Mouse (Mus musculus) heart, embryonic 13.5 days (tissue): ENCODE measurements around the gene Pdlim7. TPM values are rescaled to one million over a fixed set of nuclear protein-coding genes. Genes with fewer than 3 reads are reported as not detected.

Source experiments
- ATAC-seq: fragments of 200-750 bp; cut with Nextera tagmentation; 2 replicates; pipeline ENCODE4 v1.8.0; 2017; ENCODE audit warnings: moderate TSS enrichment; ENCODE audit not compliant: insufficient number of reproducible peaks, low FRiP score, low TSS enrichment; ENCODE audit errors: extremely low read depth
- H3K27ac ChIP-seq: fragments of 300-500 bp; sonication (generic); replicated peaks from 2 replicates; pipeline ENCODE4 v1.5.1; 2015; ENCODE audit warnings: moderate library complexity, mild to moderate bottlenecking, inconsistent platforms
- H3K27me3 ChIP-seq: fragments of 300-500 bp; sonication (generic); replicated peaks from 2 replicates; pipeline ENCODE4 v1.6.1; 2015; ENCODE audit warnings: mild to moderate bottlenecking, inconsistent platforms
- H3K36me3 ChIP-seq: fragments of 300-500 bp; sonication (generic); 2 replicates; pipeline ENCODE4 v1.6.1; 2015; ENCODE audit warnings: mild to moderate bottlenecking, inconsistent platforms
- H3K4me1 ChIP-seq: fragments of 300-500 bp; sonication (generic); 2 replicates; pipeline ENCODE4 v1.6.1; 2015; ENCODE audit warnings: inconsistent platforms
- H3K4me2 ChIP-seq: fragments of 300-500 bp; sonication (generic); 2 replicates; pipeline ENCODE4 v1.6.1; 2015; ENCODE audit warnings: inconsistent platforms, mild to moderate bottlenecking, moderate library complexity
- H3K4me3 ChIP-seq: fragments of 300-500 bp; sonication (generic); 2 replicates; pipeline ENCODE4 v1.5.1; 2015; ENCODE audit warnings: moderate library complexity, mild to moderate bottlenecking, inconsistent platforms
- H3K9ac ChIP-seq: fragments of 300-500 bp; sonication (generic); 2 replicates; pipeline ENCODE4 v1.6.1; 2015; ENCODE audit warnings: inconsistent platforms, mild to moderate bottlenecking, moderate library complexity
- H3K9me3 ChIP-seq: fragments of 300-500 bp; sonication (generic); 2 replicates; pipeline ENCODE4 v1.6.1; 2016; ENCODE audit warnings: inconsistent platforms
- WGBS: fragments of 180-500 bp; shearing (Covaris S2); methylation state at CpG from one replicate; pipeline ENCODE4 v1.1.7; 2015; ENCODE audit warnings: mixed read lengths; 5-methylcytosine and 5-hydroxymethylcytosine counted together
- polyA plus RNA-seq: library from polyadenylated mRNA; unstranded; fragments of >200 nt; fragmentation: Nextera tagmentation; extraction: Ambion mirVana; gene quantifications from 2 replicates; pipeline ENCODE4 v1.2.1, GENCODE M21; 2015

The Pdlim7 gene
- polyA plus RNA-seq, 1 experiment from 2014 or later = 402 TPM

- no peak for ATAC-seq
- Histone ChIP-seq H3K4me2 (peak overlapping the region; percentile 81), H3K9ac (no peak overlapping the region; the same call in 1 of the 2 replicates), H3K27me3 (peaks cover 92% of the 10 kb centered on the region), H3K4me3 (no peak overlapping the region), H3K27ac (no peak overlapping the region), H3K36me3 (peaks cover 29% of the 10 kb centered on the region), H3K4me1 (peaks cover 60% of the 10 kb centered on the region), H3K9me3 (no peaks in the 10 kb centered on the region)
- 47% methylated on average over 7 of the region's 7 CpGs for WGBS
Measured at GRCm38 (mm10) chr13:55484520-55485088, 28.9 kb downstream of the Pdlim7 start.

- 48% methylated on average over 15 of the region's 15 CpGs for WGBS
- H3K4me1 ChIP-seq = peaks cover 65% of the 10 kb centered on the region
- H3K4me3 ChIP-seq = no peak overlapping the region
- peak overlapping the region; percentile 22 for H3K4me2 ChIP-seq
- no peak for ATAC-seq
- peaks cover 36% of the 10 kb centered on the region for H3K36me3 ChIP-seq
- H3K27ac ChIP-seq = peak overlapping the region; percentile 54
- peaks cover 92% of the 10 kb centered on the region for H3K27me3 ChIP-seq
- H3K9ac ChIP-seq = peak overlapping the region; percentile 45; the same call in 1 of the 2 replicates
- no peaks in the 10 kb centered on the region for H3K9me3 ChIP-seq
Measured at GRCm38 (mm10) chr13:55483593-55483992, 29.9 kb downstream of the Pdlim7 start.

- 27% methylated on average over 9 of the region's 9 CpGs for WGBS
- peak overlapping the region; percentile 54 for H3K27ac ChIP-seq
Measured at GRCm38 (mm10) chr13:55483071-55483470, 30.4 kb downstream of the Pdlim7 start.

GRCm38 (mm10) chr13:55482542-55482941 lies 30.9 kb downstream of the Pdlim7 start:
- Histone ChIP-seq H3K4me2 (peak overlapping the region; percentile 22; the same call in 1 of the 2 replicates), H3K36me3 (peaks cover 39% of the 10 kb centered on the region), H3K4me1 (peaks cover 60% of the 10 kb centered on the region), H3K9ac (peak overlapping the region; percentile 50; the same call in 1 of the 2 replicates), H3K9me3 (no peaks in the 10 kb centered on the region), H3K27ac (peak overlapping the region; percentile 54), H3K4me3 (peak overlapping the region; percentile 2; the same call in 1 of the 2 replicates), H3K27me3 (peaks cover 85% of the 10 kb centered on the region)
- WGBS = 52% methylated on average over 7 of the region's 7 CpGs
- ATAC-seq = no peak; the same call in 1 of the 2 replicates

More at GRCm38 (mm10) chr13:55483071-55483470, 30.4 kb downstream of the Pdlim7 start:
- Histone ChIP-seq H3K4me1 (peaks cover 61% of the 10 kb centered on the region), H3K4me3 (peak overlapping the region; percentile 2; the same call in 1 of the 2 replicates), H3K9ac (peak overlapping the region; percentile 50; the same call in 1 of the 2 replicates), H3K4me2 (peak overlapping the region; percentile 22), H3K9me3 (no peaks in the 10 kb centered on the region), H3K36me3 (peaks cover 36% of the 10 kb centered on the region), H3K27me3 (peaks cover 86% of the 10 kb centered on the region)
- ATAC-seq = no peak

- H3K4me3 ChIP-seq = no peak overlapping the region
- peaks cover 65% of the 10 kb centered on the region for H3K36me3 ChIP-seq
- no peaks in the 10 kb centered on the region for H3K9me3 ChIP-seq
- peaks cover 88% of the 10 kb centered on the region for H3K27me3 ChIP-seq
- H3K27ac ChIP-seq = no peak overlapping the region
- H3K4me2 ChIP-seq = no peak overlapping the region
- peaks cover 35% of the 10 kb centered on the region for H3K4me1 ChIP-seq
- ATAC-seq = no peak
- H3K9ac ChIP-seq = no peak overlapping the region
Measured at GRCm38 (mm10) chr13:55479929-55480328, 33.5 kb downstream of the Pdlim7 start.

- peaks cover 74% of the 10 kb centered on the region for H3K36me3 ChIP-seq
- H3K27me3 ChIP-seq = peaks cover 88% of the 10 kb centered on the region
- no peak overlapping the region for H3K4me3 ChIP-seq
- peak overlapping the region; percentile 52; the same call in 1 of the 2 replicates for H3K27ac ChIP-seq
- no peak overlapping the region for H3K4me2 ChIP-seq
- no peak for ATAC-seq
- no peaks in the 10 kb centered on the region for H3K9me3 ChIP-seq
- WGBS = 62% methylated on average over 7 of the region's 7 CpGs
- peaks cover 30% of the 10 kb centered on the region for H3K4me1 ChIP-seq
- no peak overlapping the region for H3K9ac ChIP-seq
Measured at GRCm38 (mm10) chr13:55479008-55479407, 34.5 kb downstream of the Pdlim7 start.

GRCm38 (mm10) chr13:55478036-55478435 lies 35.4 kb downstream of the Pdlim7 start:
- ATAC-seq = no peak
- Histone ChIP-seq H3K27me3 (peaks cover 88% of the 10 kb centered on the region), H3K4me1 (peaks cover 30% of the 10 kb centered on the region), H3K4me2 (no peak overlapping the region), H3K4me3 (no peak overlapping the region), H3K9ac (no peak overlapping the region), H3K27ac (no peak overlapping the region), H3K9me3 (no peaks in the 10 kb centered on the region), H3K36me3 (peaks cover 80% of the 10 kb centered on the region)
- WGBS = 47% methylated on average over 5 of the region's 5 CpGs

GRCm38 (mm10) chr13:55477492-55477891 lies 36.0 kb downstream of the Pdlim7 start:
- H3K4me2 ChIP-seq = no peak overlapping the region
- H3K27ac ChIP-seq = no peak overlapping the region
- H3K4me1 ChIP-seq = peaks cover 28% of the 10 kb centered on the region
- H3K4me3 ChIP-seq = no peak overlapping the region
- peaks cover 80% of the 10 kb centered on the region for H3K36me3 ChIP-seq
- peaks cover 87% of the 10 kb centered on the region for H3K27me3 ChIP-seq
- 59% methylated on average over 16 of the region's 16 CpGs for WGBS
- no peaks in the 10 kb centered on the region for H3K9me3 ChIP-seq
- ATAC-seq = no peak
- H3K9ac ChIP-seq = no peak overlapping the region

GRCm38 (mm10) chr13:55476256-55476655 lies 37.2 kb downstream of the Pdlim7 start:
- H3K36me3 ChIP-seq = peaks cover 67% of the 10 kb centered on the region
- no peak overlapping the region for H3K4me2 ChIP-seq
- WGBS = 90% methylated on average over 8 of the region's 8 CpGs
- peaks cover 30% of the 10 kb centered on the region for H3K4me1 ChIP-seq
- no peak for ATAC-seq
- peaks cover 85% of the 10 kb centered on the region for H3K27me3 ChIP-seq
- H3K9ac ChIP-seq = no peak overlapping the region
- H3K27ac ChIP-seq = no peak overlapping the region
- no peaks in the 10 kb centered on the region for H3K9me3 ChIP-seq
- H3K4me3 ChIP-seq = no peak overlapping the region

- no peaks in the 10 kb centered on the region for H3K9me3 ChIP-seq
- no peak overlapping the region for H3K4me2 ChIP-seq
- no peak overlapping the region for H3K9ac ChIP-seq
- peaks cover 62% of the 10 kb centered on the region for H3K36me3 ChIP-seq
- no peak overlapping the region for H3K4me3 ChIP-seq
- 84% methylated on average over 5 of the region's 5 CpGs for WGBS
- H3K27ac ChIP-seq = no peak overlapping the region
- no peak for ATAC-seq
- peaks cover 35% of the 10 kb centered on the region for H3K4me1 ChIP-seq
- H3K27me3 ChIP-seq = peaks cover 86% of the 10 kb centered on the region
Measured at GRCm38 (mm10) chr13:55475750-55476149, 37.7 kb downstream of the Pdlim7 start.

- H3K36me3 ChIP-seq = peaks cover 51% of the 10 kb centered on the region
- 50% methylated on average over 5 of the region's 5 CpGs for WGBS
Measured at GRCm38 (mm10) chr13:55474621-55475069, 38.8 kb downstream of the Pdlim7 start.

GRCm38 (mm10) chr13:55473961-55474360 lies 39.5 kb downstream of the Pdlim7 start:
- no peak overlapping the region for H3K27ac ChIP-seq
- no peaks in the 10 kb centered on the region for H3K9me3 ChIP-seq
- peaks cover 86% of the 10 kb centered on the region for H3K27me3 ChIP-seq
- H3K36me3 ChIP-seq = peaks cover 44% of the 10 kb centered on the region
- peaks cover 35% of the 10 kb centered on the region for H3K4me1 ChIP-seq
- no peak overlapping the region for H3K4me2 ChIP-seq
- 74% methylated on average over 11 of the region's 11 CpGs for WGBS
- H3K4me3 ChIP-seq = no peak overlapping the region
- no peak for ATAC-seq
- no peak overlapping the region for H3K9ac ChIP-seq

More at GRCm38 (mm10) chr13:55474621-55475069, 38.8 kb downstream of the Pdlim7 start:
- Histone ChIP-seq H3K27me3 (peaks cover 87% of the 10 kb centered on the region), H3K9me3 (no peaks in the 10 kb centered on the region), H3K4me3 (no peak overlapping the region), H3K4me2 (no peak overlapping the region), H3K27ac (no peak overlapping the region), H3K4me1 (peaks cover 36% of the 10 kb centered on the region), H3K9ac (no peak overlapping the region)
- ATAC-seq = no peak
